Mouse (Mus musculus) layer of hippocampus, adult 9-10 months (tissue): Measurements from ENCODE around the gene Cidec.

Source experiments
- DNase-seq: peaks from one replicate; pipeline ENCODE4 v3.0.0; 2022; ENCODE audit warnings: low spot score

Cidec gene

GRCm38 (mm10) chr6:113435664-113436205 is at the start of gene Cidec:
Gene Cidec, minus strand, starts transcription at chr6:113435760.
- no peak for DNase-seq

DNA sequence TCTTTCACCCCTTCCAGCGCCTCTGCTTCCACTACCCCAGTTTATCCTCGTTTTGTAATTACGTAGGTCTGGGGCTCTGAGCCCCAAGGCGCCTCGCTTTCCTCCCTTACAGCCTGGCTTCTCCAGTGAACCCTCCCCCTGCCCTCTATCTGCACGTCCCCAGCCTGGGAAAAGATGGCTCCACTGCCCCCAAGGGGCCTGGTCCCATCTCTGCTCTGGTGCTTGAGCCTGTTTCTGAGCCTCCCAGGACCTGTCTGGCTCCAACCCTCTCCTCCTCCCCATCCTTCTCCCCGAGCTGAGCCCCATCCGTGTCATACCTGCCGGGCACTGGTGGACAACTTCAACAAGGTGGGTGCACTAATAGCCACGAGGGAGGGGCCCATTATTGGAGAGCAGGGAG is 48.2 kb upstream of the Cidec start:
- DNase-seq, result no peak

GRCm38 (mm10) chr6:113483100-113483615 is 47.6 kb upstream of the Cidec start, which contains the start of gene Creld1:
Gene Creld1, plus strand, starts transcription at chr6:113483297.
- DNase-seq, result peak; percentile 79

DNA sequence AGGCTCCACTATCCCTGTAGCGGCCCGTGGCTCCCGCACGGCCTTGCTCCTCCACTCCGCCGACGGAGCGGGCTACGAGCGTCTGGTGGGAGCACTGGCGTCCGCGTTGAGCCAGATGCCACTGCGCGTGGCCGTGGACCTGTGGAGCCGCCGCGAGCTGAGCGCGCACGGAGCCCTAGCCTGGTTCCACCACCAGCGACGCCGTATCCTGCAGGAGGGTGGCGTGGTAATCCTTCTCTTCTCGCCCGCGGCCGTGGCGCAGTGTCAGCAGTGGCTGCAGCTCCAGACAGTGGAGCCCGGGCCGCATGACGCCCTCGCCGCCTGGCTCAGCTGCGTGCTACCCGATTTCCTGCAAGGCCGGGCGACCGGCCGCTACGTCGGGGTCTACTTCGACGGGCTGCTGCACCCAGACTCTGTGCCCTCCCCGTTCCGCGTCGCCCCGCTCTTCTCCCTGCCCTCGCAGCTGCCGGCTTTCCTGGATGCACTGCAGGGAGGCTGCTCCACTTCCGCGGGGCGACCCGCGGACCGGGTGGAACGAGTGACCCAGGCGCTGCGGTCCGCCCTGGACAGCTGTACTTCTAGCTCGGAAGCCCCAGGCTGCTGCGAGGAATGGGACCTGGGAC is 47.0 kb upstream of the Cidec start:
- no peak for DNase-seq

GRCm38 (mm10) chr6:113480555-113481373 is 45.2 kb upstream of the Cidec start:
- no peak for DNase-seq

- DNase-seq, result no peak
Measured at GRCm38 (mm10) chr6:113478906-113479305, 43.3 kb upstream of the Cidec start.

DNA sequence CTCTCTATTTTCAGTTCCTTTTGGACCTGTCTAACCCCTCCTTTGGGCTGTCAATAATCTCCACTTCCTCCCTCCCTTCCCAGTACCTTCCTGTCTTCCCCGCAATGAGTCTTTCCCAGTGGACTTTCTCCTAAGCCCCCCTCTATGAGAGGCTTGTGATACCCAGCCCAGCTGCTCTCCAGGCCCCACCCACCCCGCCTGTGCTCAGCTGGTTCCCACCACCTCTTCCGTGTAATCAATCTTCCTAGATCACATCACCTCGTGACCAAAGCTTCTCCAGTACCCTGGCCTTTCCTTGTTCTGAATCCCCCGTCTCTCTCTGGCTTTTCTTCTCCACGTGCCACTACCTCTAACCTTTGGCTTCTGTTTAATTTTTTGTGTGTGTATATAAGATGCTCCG is 41.8 kb upstream of the Cidec start:
- no peak for DNase-seq

GRCm38 (mm10) chr6:113473715-113474114 is 38.2 kb upstream of the Cidec start:
- no peak for DNase-seq

DNA sequence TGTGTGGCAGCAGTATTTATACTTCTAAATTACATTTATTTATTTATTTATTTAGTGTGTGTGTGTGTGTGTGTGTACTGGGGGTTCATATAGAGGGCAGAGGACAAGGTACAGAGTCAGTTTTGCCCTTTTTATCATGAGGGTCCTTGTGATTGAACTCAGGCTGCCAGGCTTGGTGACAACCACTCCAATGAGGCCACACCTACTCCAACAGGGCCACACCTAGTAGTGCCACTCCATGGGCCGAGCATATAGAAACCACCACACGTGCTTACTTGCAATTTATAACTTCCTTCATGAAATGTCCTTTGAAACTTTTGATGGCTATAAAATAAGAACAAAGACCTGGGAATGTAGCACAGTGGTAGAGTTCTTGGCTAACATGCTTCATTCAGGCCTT is 37.7 kb upstream of the Cidec start:
- no peak for DNase-seq

DNA sequence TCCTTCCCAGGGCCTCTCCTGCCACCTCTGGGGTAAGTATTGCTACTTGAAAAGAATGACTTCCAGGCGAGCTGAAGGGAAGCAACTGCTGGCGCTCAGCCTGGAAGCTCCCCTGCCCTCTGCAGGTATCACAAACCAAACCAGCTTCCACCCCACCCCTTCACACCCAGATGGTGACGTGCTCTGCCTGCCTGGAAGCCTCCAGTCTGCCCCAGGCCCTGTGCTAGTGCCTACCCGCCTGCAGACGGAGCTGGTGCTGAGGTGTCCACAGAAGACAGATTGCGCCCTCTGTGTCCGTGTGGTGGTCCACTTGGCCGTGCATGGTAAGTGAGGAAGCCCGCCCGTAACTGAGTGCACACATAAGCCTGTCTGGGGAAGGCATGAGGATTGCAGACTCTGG is 36.5 kb upstream of the Cidec start:
- no peak for DNase-seq

DNA sequence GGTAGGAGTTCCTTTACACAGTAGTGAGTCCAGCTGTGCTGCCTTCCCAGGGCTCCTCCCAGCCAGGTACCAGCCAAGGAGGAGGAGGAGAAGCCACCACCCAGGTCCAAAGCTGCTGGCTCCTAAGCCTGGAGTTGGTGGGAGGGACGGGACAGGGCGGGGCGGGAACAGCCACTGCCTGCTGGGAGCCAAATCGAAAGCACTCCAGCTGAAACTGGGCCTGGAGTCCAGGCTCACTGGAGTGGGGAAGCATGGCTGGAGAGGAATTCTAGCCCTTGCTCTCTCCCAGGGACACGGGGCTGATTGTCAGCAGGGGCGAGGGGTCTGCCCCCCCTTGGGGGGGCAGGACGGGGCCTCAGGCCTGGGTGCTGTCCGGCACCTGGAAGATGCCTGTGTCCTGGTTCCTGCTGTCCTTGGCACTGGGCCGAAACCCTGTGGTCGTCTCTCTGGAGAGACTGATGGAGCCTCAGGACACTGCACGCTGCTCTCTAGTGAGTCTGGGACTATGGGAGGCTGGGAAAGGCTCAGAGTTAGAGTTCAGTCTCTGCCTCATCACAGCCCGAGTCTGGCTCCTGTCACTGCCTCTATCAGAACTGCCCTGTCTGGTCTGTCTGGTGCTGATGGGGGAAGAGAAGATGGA is 35.9 kb upstream of the Cidec start, which contains the start of gene Il17rc:
TSS of gene Il17rc (plus strand) at position 131 of the 640 bp plus-strand sequence.
- no peak for DNase-seq

DNA sequence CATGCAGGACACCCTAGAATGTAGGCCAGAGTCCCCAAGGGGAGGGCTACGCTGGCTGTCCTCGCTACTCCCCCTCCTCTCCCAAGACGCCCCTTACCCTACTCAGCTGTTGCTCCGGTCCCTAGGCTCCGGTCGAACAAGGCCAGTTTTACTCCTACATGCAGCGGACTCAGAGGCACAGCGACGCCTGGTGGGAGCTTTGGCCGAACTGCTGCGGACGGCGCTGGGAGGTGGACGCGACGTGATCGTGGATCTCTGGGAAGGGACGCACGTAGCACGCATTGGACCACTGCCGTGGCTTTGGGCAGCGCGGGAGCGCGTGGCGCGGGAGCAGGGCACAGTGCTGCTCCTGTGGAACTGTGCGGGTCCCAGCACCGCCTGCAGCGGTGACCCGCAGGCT is 33.9 kb upstream of the Cidec start:
- no peak for DNase-seq

DNA sequence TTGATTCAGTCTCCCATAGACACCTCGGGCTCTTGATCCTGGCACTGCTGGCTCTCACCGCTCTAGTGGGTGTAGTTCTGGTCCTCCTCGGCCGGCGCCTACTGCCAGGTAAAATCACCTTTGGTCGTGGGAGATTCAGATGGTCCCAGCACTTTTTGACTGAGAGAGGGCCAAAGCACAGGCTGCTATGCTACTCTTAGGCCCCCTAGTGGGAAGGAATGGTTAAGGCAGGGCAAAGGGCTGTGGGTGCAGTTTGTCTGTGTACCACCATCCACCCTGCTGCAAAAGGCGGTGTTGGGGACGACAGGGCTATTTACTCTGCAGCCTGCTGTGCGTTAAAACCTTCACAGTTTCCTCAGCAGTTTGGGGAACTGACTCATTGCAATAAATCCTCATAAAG is 33.5 kb upstream of the Cidec start:
- peak; percentile 55 for DNase-seq

- no peak for DNase-seq
Measured at GRCm38 (mm10) chr6:113468512-113468911, 33.0 kb upstream of the Cidec start.

DNA sequence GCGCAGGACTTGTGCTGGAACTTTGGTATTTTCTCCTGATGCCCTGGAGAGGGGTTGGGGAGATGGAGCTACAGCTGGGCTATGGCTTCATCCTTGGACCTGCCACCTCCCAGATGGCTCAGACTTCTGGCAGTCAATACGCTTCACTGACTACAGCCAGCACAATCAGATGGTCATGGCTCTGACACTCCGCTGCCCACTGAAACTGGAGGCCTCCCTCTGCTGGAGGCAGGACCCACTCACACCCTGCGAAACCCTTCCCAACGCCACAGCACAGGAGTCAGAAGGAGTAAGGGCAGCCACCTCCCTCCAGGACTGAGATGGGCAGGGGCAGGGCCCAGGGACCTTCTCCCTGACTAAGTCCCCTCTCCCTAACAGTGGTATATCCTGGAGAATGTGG is 30.0 kb upstream of the Cidec start:
- DNase-seq, result no peak

- no peak for DNase-seq
Measured at GRCm38 (mm10) chr6:113464040-113464439, 28.5 kb upstream of the Cidec start.

DNA sequence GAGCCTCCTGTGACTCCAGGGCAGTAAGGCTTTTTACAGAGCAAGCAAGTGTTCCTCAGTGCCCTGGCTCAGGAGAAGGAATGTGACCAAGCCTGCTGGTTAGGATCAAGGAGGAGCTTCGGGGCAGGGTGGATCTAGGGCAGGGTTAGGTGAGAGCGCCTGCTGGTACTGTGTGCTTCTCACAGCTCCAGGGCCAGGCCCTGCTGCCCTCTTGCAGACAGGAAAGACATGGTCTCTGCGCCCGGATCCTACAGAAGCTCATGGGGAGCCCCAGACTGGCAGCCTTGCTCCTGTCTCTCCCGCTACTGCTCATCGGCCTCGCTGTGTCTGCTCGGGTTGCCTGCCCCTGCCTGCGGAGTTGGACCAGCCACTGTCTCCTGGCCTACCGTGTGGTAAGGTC is 23.1 kb upstream of the Cidec start:
- DNase-seq, result no peak

- DNase-seq, result no peak
Measured at GRCm38 (mm10) chr6:113457952-113458534, 22.5 kb upstream of the Cidec start, which contains the start of gene Il17re. Gene Il17re, plus strand, starts transcription at chr6:113458484.

DNA sequence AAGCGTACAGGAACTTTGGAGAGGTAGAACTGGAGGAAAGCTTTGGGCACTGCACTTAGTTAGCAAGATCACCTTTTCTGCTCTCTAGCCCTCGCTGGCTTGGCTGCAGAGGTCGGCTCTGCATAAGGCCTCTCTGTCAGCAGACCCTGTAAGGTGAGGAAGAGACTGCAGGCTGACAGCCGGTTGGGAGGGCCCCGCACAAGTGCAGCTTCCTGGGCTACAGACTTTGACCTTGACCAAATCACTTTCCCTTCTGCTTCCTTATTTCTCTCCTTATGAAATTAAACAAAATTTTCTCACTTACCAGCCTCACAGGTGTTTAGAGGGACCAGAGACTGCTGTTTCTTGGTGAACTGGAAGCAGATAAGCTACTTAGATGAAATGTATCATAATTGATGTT is 19.4 kb upstream of the Cidec start:
- DNase-seq, result no peak

- no peak for DNase-seq
Measured at GRCm38 (mm10) chr6:113451839-113452238, 16.3 kb upstream of the Cidec start.

DNA sequence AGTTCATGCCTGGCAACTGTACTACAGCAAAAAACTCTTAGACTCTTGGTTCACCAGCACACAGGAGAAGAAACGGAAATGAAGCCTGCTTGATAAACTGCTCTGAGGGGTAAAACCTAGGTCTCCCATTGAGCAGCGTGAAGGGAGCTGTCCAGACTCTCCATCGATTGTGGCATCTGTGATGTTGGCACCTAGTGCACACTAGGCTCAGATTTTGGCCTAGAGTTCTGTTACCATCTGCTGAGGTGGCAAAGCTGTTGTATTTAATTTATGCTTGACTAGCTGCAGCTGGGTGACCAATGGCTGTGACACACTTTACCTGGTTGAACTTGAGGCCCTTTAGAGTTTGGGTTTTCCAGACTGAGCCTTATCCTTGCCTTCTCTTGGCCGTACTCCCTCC is 12.1 kb upstream of the Cidec start:
- no peak for DNase-seq
